Mouse (Mus musculus) CH12.LX (cell line): ENCODE results near the gene Ndufaf3.

Experiments
- CTCF ChIP-seq, 2 experiments: IDR thresholded peaks in 1 of 2; conservative IDR thresholded peaks in 1 of 2; 2 replicates each; pipeline ENCODE4 v1.5.1; 2011 to 2012; ENCODE audit warnings: low read depth in 2 of 2, low read length in 2 of 2, improper control_type of control experiment in 1 of 2, inconsistent platforms in 1 of 2, mild to moderate bottlenecking in 1 of 2, moderate library complexity in 1 of 2
- POLR2A ChIP-seq: IDR thresholded peaks from 2 replicates; pipeline ENCODE4 v1.6.1; 2011; ENCODE audit warnings: low read depth, mild to moderate bottlenecking, improper control_type of control experiment, low read length

DNA sequence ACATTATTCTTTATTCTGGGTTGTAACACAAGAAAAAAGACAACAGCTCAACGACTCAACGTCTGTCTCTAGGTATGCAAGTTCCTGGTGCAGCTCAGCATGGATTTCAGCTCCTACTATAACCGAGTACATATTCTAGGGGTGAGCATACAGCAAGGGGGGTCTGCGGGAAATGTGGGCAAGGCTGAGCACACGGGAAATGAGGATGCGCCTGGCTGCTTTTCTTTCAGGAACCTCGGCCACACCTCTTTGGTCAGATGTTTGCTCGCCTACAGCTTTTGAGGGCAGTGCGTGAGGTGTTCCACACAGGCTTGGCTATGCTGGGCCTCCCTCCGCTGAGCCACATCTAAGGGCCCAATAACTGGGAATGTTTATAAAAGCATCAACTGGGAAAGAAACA, 5.1 kb upstream of the Ndufaf3 start:
- TF ChIP-seq POLR2A (no peak), CTCF (conservative IDR thresholded peaks at IDR 0.05 in 1 of 2, IDR thresholded peaks at IDR 0.05 in 1 of 2; ENCODE audit: low read depth in 2 of 2, low read length in 2 of 2) (no peak)
